Mouse (Mus musculus) thymus, adult 18-20 months (tissue): Measurements from ENCODE around the gene Comp.

Experiments
- DNase-seq, 2 experiments: peaks; one replicate each; pipeline ENCODE4 v3.0.0; 2022; ENCODE audit warnings: mixed read lengths in 2 of 2

Comp gene

DNA sequence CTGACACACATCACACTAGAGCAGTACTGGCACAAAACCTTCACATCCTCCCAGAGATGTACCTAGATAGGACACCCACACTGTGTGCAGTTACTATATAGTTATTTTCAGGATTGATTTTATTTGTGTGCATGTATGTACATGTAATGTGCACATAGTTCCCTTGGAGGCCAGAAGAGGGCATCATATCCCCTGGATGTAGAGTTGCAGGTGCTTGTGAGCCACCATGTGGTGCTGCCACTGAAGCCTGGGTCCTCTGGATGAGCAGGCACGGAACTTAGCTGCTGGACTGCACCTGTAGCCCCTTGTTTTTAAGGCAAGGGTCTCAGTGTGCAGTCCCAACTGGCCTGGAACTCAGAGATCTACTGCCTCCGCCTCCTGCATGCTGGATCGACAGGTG, 30.9 kb downstream of the Comp start:
- DNase-seq = no peak

DNA sequence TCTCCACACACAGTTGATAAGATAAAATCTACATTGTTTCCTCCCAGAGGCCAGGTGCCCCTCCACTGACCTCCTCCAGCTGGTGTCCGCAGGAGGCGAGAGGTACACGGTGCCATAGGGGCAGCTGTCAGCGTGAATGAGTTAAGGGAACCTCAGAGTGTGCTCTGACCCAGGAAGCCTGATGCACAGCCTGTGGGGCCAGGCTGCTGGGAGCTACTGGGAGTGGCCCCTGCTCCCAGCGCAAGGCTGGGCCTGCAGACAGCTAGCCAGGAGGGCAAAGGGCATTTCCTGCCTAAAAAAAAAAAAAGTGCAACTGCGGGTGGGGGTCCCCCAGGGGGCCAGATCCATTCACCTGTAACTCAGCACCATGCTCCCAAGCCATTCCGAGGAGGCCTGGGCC, 31.8 kb downstream of the Comp start:
- DNase-seq = no peak

DNA sequence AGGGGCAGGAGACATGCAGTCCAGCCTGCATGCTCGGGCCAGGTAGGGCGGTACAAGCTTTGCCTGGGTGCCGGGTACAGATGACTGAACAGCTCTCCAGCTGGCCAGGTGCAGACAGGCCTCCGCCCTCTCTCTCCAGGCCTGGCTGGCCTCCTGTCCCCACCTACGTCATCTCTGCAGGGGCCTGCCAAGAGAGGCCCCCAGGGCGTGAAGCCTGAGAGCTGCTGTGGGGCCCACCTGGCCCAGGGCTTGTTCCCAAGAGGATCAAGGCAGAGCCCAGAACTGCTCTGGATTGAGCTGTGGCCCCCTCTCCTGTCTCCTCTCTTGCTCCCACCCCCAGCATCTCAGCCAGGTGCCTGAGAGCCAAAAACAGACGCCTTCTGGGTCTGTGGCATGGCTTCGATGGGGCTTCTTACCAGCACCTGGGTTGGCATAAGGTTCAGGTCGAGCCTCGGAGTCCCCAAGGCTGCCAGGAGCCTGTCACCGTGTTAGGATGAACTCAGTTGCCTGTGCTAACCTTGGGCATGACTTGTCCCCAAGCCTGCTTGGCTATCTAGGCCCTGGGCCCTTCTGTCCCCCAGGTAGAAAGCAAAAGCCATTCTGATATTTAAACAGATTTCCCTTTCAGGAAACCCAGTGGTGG, 33.2 kb downstream of the Comp start:
- DNase-seq = no peak

DNA sequence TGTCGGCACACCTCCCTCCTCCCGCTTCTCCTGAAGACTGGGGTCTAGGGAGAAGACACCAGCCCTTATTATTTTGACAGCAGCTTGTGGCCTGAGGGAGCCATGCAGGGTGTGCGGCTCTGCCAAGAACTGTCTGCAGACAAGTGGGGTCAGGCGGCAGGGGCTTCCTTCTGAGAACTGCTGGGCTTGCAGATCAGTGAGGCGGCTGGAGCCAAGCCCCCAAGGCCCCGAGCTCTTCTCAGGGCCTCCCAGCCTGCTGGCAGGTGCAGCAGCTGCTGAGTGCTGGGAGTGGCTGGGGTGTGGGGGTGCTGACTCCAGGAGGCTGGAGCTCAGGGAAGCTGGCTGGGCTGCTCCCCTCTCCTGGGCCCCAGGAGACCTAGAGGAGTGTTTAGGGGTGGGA, 34.9 kb downstream of the Comp start:
- DNase-seq = no peak

DNA sequence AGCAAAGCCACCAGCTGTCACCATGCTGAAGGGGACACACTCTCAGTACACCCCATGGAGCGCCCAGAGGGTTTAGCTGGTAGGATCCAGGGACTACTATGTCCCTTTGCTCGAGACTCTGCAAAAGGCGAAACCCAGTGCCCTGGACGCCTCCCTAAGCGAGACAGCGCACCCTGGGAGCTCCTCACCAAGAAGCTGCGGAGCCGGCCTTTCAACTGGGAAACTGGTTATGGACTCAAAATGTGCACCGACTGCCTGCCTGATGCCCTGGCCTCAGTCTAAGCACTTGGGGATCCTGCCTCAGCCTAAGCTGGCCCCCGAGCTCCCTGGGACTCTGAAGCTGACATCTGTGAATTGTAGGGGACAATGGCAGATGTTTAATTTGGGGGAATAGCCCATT, 35.7 kb downstream of the Comp start:
- no peak for DNase-seq

DNA sequence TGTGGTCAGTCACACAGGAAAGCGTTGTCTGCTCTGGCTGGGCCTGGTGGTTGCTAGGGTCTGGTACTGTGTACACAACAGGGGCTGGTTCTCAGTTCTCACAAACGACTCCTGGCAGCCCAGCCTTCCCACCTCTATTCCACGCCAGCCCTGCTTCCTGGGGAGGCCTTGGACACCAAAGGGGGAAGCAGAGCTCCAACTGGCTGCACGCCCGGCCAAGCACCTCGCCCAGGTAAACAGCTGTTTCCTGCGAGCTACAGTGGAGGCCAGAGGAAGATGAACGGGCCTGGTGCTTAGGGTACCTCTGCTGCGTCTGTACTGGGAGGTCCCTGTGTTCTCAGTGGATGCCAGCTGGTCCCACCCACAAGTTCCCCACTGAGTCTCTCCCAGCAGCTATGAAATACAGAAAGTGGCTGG, 36.1 kb downstream of the Comp start:
- no peak for DNase-seq

DNA sequence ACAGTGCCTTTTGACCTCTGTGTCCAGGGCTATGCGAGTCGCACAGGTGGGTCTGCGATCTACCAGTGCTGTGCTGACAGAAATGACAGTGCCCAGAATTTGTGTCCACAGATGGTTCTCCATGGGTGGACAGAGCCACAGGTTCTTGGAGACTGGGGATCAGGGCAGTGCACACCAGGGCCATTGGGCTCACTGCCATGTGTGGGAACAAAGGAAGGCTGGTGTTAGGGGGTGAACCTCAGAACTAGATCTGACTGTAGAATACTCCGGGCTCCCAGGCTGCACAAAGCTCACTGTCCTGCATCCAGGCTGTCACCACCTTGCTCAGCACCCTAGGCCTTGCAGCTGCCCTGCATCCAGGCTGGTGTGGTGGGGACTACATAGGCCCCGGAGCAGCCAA, 36.9 kb downstream of the Comp start:
- DNase-seq = no peak

DNA sequence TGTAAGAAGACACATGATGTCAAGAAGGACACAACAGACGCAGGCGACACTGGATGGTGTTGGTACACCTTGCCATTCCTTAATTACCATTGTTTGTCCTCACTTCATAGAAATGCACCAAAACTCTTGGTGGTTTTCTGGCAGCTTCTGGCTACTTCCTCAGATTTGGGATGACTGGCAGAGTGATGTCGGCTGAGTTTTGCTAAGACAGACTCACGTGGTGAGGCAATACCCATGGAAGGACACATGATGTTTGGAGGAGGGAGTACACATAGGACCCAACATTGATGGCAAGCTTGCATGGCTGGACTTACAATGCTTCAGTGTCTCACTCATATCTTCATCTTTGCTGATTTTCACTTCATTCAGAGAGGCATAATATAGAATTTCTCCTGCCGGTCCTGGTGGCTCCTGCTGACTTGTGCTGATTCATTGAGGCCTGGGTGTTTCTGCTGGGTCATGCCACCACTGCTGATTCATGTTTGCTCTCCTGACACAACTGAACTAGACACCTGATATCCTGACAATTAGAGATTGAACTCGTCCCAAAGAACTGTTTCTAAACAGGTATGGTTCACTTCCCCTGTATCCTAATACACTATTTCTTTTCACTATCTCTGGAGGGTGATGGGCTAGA, 41.1 kb downstream of the Comp start:
- DNase-seq = no peak

DNA sequence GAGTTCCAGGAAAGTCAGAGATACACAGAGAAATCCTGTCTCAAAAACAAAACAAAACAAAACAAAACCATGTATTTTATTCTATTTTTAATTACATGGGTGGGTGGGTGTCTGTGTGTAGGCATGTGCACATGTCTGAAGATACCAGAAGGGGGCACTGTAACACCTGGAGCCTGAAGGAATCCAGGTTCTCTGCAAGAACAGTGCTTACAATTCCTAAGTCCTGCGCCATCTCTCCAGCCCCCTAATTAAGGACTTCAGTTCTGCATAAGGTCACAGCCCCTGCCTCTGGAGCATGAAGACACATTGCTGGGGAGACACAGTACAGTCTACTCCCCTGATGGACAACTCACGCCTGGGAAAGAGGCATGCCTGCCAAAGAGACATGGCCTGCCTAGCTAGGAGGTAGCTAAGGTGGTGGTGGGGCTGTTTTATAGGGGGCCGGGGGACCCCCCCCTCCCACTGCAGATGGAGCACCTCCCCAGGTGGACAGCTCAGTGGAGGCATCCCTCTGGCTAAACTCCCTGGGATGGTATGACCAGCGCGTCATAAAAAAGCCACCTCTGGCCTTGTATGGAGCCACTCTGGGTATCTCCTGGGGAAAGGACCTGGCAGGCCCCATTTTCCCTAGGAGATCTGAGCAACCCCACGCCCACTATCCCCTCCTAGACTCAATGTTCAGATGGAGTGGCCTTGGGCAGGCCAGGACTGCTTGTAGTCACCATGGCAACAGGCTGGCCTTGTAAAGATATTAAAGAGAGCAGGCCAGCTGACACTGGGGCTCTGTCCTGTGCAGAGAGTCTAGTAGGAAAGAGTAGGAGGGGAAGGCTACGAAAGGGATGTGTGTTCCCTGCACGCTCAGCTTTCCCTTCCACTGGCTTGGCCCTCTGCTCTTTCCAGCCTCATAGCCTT, 42.4 kb downstream of the Comp start:
- no peak for DNase-seq

DNA sequence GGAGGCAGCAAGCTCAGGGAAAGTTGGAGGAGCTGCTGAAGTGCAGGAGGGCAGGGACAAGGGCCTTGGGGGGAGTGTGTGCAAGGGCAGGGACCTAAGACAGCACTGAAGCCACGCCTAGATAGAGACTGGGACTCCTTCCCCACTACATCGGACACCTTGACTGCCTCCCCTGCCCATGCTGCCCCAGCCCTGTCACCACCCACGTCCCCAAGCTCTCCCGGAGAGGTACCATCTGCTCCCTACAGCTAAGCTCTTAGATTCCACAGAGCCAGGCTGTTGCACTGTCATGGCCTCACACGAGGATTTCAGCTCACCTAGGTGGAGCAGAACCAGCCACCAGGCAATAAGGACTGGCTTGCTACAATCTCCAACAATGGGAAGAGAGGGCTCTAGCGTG, 43.6 kb downstream of the Comp start:
- DNase-seq = no peak

DNA sequence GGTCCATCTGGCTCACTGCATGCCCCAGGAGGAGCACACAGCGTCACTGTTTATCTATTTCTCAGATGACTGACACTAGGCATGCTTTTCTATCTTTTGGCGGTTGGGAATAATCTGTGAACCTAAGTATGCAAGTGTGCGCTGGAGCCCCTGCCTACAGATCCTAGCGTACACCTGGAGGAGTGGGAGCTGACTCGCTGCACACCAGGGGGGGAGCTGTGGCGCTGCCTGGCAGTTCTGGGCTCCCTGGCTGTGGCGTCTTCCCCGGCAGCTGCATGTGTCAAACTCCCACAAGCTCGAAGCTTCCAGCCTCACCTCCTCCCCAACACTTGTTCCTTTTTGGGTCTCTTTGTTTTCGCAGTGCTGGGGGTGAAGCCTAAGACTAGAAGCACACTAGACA, 44.6 kb downstream of the Comp start:
- DNase-seq = no peak

DNA sequence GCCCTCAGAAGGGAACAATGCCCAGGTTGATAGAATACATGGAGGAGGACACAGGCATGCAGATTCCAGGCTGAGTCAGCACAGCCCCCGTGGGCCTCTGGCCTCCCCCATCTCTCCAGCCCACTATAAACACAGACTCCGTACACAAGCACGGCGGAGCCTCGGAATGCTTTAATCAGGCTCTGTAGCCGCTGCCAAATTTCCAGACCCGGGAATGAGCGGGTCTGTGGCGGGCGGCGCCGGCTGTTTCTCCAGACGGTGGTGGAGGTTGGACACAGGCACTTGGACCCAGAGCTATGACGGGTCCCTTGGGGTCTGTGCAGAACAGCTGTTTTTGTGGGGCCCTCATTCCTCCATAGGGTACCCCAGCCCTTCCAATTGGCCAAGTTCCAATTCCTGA, 45.6 kb downstream of the Comp start:
- DNase-seq = no peak

DNA sequence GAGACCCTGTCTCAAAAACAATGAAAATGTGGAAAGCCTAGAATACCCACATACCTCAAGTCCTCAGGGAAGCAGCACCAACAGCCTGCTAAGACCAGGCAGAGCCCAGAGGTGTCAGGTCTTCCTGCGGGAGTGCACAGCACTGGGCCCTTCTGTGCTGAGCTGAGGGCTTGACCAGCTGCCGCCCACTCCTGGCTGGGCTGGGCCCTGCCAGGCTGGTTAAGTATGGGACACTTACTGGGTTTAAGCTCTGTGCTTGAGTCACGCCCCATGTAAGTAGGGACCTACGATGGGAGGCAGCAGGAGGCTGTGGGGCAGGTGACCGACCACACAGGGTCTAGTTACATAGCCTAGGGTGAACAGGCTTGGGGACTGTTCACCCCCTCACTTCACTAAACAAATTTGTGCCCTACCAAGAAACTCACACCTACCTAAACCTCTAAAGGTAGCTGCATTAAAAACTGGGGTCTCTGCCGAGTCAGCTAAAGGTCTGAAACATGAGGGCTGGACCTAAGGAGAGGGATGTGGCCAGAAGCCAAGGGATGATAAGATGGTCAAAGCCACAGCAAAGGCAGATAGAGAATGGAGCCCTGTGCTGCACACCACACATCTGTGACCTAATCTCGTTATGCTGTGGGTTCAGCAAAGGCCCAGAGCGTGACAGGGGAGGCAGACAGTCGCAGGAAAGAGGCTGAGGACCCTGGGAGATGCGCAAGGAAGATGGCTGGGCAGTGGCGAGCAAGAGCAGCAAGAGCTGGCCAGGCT, 46.7 kb downstream of the Comp start:
- DNase-seq = no peak

DNA sequence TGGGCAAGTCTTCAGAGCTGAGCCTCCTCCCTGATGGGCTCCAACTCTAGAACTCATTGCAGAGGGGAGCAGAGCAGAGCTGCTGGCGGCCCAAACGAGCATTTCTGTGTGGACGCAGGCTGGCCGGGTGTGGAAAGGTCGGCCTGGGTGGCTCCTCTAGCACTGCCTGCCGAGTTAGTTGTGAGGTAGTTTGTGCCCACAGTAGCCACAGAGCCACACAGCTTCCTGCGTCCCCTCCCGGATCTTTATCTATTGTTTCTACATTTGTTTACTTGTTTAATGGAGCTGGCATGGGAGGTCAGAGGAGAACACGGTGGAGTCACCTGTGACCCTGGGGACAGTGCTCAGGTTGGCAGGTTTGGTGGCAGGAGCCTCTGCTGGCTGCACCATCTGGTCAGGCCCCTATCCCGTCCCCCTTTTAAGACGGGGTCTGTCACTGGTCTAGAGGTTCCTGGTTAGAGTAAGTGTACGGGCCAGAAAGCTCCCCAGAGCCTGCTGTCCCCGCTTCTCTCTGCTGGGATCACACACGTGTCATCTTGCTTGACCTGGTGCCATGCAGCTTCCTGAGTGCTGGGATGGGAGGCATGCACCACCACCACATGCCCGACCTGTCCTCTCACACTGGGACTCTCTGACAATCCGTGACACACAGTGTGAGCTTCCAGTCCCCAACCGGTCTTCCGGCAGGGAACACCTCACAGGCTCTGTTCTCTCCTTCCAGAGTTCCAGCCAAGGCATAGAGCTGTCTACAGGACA, 48.2 kb downstream of the Comp start:
- DNase-seq = no peak

DNA sequence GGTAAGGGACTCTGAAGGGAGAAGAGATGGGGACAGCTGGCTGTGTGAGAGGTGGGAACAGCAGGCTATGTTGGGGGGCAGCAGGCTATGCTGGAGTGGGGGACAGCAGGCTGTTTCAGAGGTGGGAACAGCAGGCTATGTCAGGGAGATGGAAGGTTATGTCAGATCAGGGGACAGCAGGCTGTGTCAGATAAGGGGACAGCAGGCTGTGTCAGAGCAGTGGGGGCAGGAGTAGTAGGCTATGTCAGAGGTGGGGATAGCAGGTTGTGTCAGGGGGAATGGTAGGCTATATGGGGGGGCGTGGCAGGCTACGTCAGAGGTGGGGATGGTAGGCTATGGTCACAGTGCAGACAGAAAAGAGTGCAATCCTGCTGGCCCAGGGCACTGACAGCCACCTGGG, 49.4 kb downstream of the Comp start:
- no peak for DNase-seq

DNA sequence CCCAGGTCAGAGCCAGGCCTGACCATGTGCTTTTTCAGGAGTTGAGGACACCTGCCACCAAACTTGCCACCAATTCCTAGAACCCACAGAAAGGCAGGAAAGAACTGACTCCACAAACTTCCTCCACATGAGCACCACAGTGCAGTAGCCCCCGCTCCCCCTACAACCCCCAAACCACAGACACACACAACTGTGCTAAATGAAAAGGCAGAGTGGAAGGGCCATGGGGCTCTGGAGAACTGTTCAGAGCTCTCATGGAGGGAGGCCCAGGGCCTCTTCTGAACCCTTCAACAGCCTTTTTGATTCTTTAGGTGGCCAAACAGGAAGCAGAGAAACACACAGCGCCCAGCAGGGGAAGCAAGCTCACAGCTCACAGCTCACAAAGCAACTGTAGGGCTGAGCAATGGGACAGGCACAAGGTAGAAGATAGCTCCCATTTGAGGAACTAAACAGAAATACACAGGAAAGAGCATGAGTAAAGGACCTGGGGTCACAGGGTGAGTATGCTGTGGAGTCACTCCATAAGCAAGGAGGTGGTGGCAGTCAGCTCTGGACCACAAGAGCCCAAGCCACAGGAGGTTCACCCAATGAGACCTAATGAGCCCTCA, 53.0 kb downstream of the Comp start:
- DNase-seq = no peak

DNA sequence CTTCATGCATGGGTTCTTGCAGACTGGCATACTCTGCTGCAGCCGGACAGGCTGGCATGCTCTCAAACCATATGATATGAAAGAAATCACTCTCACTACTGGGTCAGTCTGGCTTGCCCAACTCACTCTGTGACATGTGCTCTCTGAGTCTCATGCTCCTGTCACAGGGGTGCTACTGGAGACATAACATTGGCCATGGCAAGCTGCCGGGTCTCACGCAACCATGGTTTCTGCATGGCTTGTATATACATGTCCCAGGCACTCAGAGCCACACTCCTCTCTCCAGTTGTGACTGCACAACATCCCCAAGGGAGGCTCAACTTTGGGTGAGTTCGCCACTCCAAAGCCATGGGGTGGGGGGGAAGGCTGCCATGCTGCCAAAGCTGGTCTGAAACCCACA, 57.9 kb downstream of the Comp start:
- no peak for DNase-seq
